In the genomic region with DNA sequence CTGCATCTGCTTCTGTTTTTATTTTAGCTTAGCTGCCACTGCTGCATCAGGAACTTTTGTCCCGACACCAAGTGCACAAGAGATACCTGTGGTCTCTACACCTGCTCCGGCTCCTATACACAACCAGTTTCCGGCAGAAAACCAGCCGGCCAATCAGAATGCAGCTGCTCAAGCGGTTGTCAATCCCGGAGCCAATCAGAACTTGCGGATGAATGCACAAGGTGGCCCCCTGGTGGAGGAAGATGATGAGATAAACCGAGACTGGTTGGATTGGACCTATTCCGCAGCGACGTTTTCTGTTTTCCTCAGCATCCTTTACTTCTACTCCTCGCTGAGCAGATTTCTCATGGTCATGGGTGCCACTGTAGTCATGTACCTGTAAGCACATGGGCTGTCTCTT, we compare ENCODE assay signal across 8 mouse cellular contexts. TPM values are rescaled to one million over a fixed set of nuclear protein-coding genes. Genes with fewer than 3 reads are reported as not detected.
DNase-seq lines count a peak whose midpoint lies in the region; ATAC-seq lines count a peak whose summit lies in the region.

No protein-coding gene starts in this region.

- peak; percentile 25 for ATAC-seq in inflammation-experienced regulatory T-cells, adult 6 months
- ATAC-seq in megakaryocyte progenitor cell, adult 5-6 weeks (replicated peaks; ENCODE audit: poor library complexity) = peak; percentile 69
- no peak for ATAC-seq in megakaryocyte-erythroid progenitor cell, adult 5-6 weeks (replicated peaks; ENCODE audit: low FRiP score, low TSS enrichment, poor library complexity, severe bottlenecking)

- peak; percentile 38 to 44 for DNase-seq in left cerebral cortex, adult 18-20 months (ENCODE audit: low spot score in 2 of 2)
- DNase-seq in left cerebral cortex, adult 8-10 months (ENCODE audit: low spot score in 2 of 2) = no peak
- peak; percentile 47 to 62 for DNase-seq in CD8-positive naive resting alpha-beta T cell, adult 2 months (ENCODE audit: low read depth in 2 of 2, low spot score in 2 of 2)
- DNase-seq in R1 (ENCODE audit: low read depth, low spot score) = peak; percentile 88
- DNase-seq in embryo, embryonic 9.5 days (ENCODE audit: extremely low spot score) = peak; percentile 27

RNA-seq across cellular contexts. Expression of gene Herpud1, which starts 5.9 kb away (rescaled TPM):
- 10 to 100 TPM; 72.2 to 82.2 TPM for total RNA-seq in left cerebral cortex, adult 18-20 months (2021)
- 10 to 100 TPM; 68.9 to 76.1 (median 73.2) TPM for total RNA-seq in left cerebral cortex, adult 8-10 months (2022)
- 100 to 1,000 TPM in 2 of 3 experiments, 10 to 100 TPM in 1; 75.9 to 149 (median 110) TPM for polyA plus RNA-seq in inflammation-experienced regulatory T-cells, adult 6 months (2017; shearing (Covaris generic))
- total RNA-seq in megakaryocyte progenitor cell, adult 5-6 weeks (2015) = 78.2 and 89.9 TPM in 2 replicates
- total RNA-seq in megakaryocyte progenitor cell, adult 5-6 weeks (2017) = 83.3 and 99.5 TPM in 2 replicates
- 31.8 and 41.0 TPM in 2 replicates for total RNA-seq in megakaryocyte-erythroid progenitor cell, adult 5-6 weeks (2014; fragmentation: Nextera tagmentation)
- total RNA-seq in megakaryocyte-erythroid progenitor cell, adult 5-6 weeks (2017) = 43.7 and 50.8 TPM in 2 replicates

RNA-seq across cellular contexts. Expression of gene Nlrc5, which starts 42.0 kb away (rescaled TPM):
- total RNA-seq in left cerebral cortex, adult 18-20 months (2021) = 1 to 10 TPM; 1.4 to 1.5 TPM
- total RNA-seq in left cerebral cortex, adult 8-10 months (2022) = 1 to 10 TPM in 3 of 4 experiments, under 1 TPM in 1; 0.81 to 3.7 (median 2.6) TPM
- 100 to 1,000 TPM; 122 to 208 (median 189) TPM for polyA plus RNA-seq in inflammation-experienced regulatory T-cells, adult 6 months (2017; shearing (Covaris generic))
- total RNA-seq in megakaryocyte progenitor cell, adult 5-6 weeks (2015) = 22.5 and 24.1 TPM in 2 replicates
- 17.7 and 27.9 TPM in 2 replicates for total RNA-seq in megakaryocyte progenitor cell, adult 5-6 weeks (2017)
- 39.9 and 47.6 TPM in 2 replicates for total RNA-seq in megakaryocyte-erythroid progenitor cell, adult 5-6 weeks (2014; fragmentation: Nextera tagmentation)
- total RNA-seq in megakaryocyte-erythroid progenitor cell, adult 5-6 weeks (2017) = 25.4 and 30.9 TPM in 2 replicates

Comparison
In these comparisons a context has a peak if more than half of its experiments do, and no peak if none do; other contexts are left out.
1. DNase-seq: peak in left cerebral cortex, adult 18-20 months (2 of 2), CD8-positive naive resting alpha-beta T cell, adult 2 months (2 of 2), R1 (single experiment) and embryo, embryonic 9.5 days (single experiment); none in left cerebral cortex, adult 8-10 months (0 of 2).